Mouse (Mus musculus) urinary bladder, postnatal 25 days (tissue): Measurements from ENCODE around the gene Gm14393.
"Not testable (repeated sequence)": the region's sequence is repeated elsewhere in the genome, so short reads cannot be mapped to it uniquely, and the experiment has no call there.

Experiments
- DNase-seq: peaks from one replicate; pipeline ENCODE4 v3.0.0; 2022; ENCODE audit warnings: low spot score

Gene Gm14393

DNA sequence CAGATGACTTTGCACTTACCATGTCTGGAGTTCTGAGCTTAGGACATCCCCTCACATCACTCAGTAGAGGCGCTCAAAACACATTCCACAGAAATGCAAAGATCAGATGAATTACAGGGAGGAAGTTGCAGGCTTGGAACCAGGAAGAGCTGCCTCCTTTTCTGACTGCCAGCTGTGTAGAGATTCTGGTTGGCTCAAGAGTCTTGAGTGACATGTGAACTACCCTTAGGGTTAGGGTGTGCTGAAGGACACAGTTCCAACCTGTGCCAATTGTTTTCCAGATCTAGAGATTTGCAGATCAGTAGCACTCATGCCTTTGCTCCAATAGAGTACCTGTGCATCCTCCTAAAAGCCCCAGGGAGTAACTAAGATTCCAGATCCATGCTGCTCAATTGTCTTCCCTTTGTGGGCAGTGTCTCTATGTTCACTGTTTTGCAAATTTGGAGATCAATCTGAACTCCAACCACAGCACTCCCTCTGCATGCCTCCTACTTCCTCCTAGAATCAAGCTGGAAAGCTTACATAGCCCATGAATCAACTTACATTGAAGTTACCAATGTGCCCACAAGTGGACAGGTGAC is at the start of gene Gm14393:
TSS of gene Gm14393 (minus strand) at position 101 of the 581 bp plus-strand sequence.
- not testable (repeated sequence) for DNase-seq

DNA sequence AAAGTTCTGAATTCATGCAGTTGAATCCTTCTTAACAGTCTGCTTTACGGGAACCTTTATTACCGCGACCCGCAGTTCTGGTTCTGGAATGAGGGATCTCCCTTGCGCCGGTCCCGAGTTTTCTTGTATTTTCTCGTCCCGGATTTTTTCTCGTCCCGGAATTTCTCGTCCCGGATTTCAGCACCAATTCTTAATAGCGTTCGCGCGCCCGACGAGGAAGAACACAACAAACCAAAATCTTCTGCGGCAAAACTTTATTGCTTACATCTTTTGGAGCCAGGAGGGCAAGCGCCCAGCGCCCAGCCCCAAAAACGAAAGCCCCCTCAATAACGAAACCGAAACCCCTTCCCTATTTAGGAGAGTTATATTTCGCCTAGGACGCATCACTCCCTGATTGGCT is 23.3 kb downstream of the Gm14393 start:
- DNase-seq: peak; percentile 3
